In genomic region chr4:124035192-124035591, GRCm38 (mm10) we compare ENCODE assay signal across 8 mouse cellular contexts.
DNase-seq lines count a peak whose midpoint lies in the region; ATAC-seq and TF ChIP-seq lines count a peak whose summit lies in the region.

No protein-coding gene starts in this region.

- TF ChIP-seq CTCF in stomach, postnatal 0 days (IDR thresholded peaks at IDR 0.05; ENCODE audit: low read depth) = no peak

- H3K4me1 ChIP-seq in heart, embryonic 12.5 days (replicated peaks) = peaks cover 10% of the 10 kb centered on the region
- no peaks in the 10 kb centered on the region for H3K4me1 ChIP-seq in stomach, postnatal 0 days (replicated peaks; ENCODE audit: control insufficient read depth, insufficient read depth)

- H3K36me3 ChIP-seq in heart, embryonic 12.5 days = no peaks in the 10 kb centered on the region
- H3K36me3 ChIP-seq in stomach, postnatal 0 days (ENCODE audit: control insufficient read depth, insufficient read depth, low read length) = no peaks in the 10 kb centered on the region

- TF ChIP-seq EP300 in stomach, postnatal 0 days (optimal IDR thresholded peaks at IDR 0.05) = no peak

- WGBS in heart, embryonic 12.5 days = 18% methylated on average over 7 of the region's 7 CpGs
- WGBS in stomach, postnatal 0 days = 24% methylated on average over 7 of the region's 7 CpGs

- H3K9ac ChIP-seq in heart, embryonic 12.5 days = no peak overlapping the region
- H3K9ac ChIP-seq in stomach, postnatal 0 days (ENCODE audit: low read length) = no peak overlapping the region

- ATAC-seq in heart, embryonic 12.5 days (ENCODE audit: insufficient number of reproducible peaks, low FRiP score) = no peak
- ATAC-seq in stomach, postnatal 0 days (ENCODE audit: low FRiP score, low TSS enrichment) = no peak

- no peak overlapping the region for H3K27ac ChIP-seq in heart, embryonic 12.5 days (ENCODE audit: poor library complexity, severe bottlenecking)
- no peak overlapping the region for H3K27ac ChIP-seq in stomach, postnatal 0 days (replicated peaks)

- peaks cover 29% of the 10 kb centered on the region; the same call in 1 of the 2 replicates for H3K27me3 ChIP-seq in heart, embryonic 12.5 days (replicated peaks)
- no peaks in the 10 kb centered on the region for H3K27me3 ChIP-seq in stomach, postnatal 0 days (ENCODE audit: control insufficient read depth, insufficient read depth, low read length)

- H3K4me3 ChIP-seq in heart, embryonic 12.5 days = no peak overlapping the region
- no peak overlapping the region for H3K4me3 ChIP-seq in stomach, postnatal 0 days (ENCODE audit: low read depth, low read length)

- no peak for DNase-seq in heart, adult 8-10 months (ENCODE audit: low spot score)
- DNase-seq in right cerebral cortex, adult 2 months (ENCODE audit: low spot score in 2 of 2) = peak; percentile 4 to 17
- no peak for DNase-seq in right cerebral cortex, postnatal 25 days
- peak; percentile 42 to 43 for DNase-seq in layer of hippocampus, postnatal 14 days (ENCODE audit: low spot score in 2 of 2)
- peak; percentile 30 for DNase-seq in stomach, postnatal 0 days (ENCODE audit: low spot score)
- no peak for DNase-seq in gastrocnemius, postnatal 36 days
- DNase-seq in gastrocnemius, postnatal 25 days = no peak

- H3K9me3 ChIP-seq in heart, embryonic 12.5 days (replicated peaks) = no peaks in the 10 kb centered on the region
- H3K9me3 ChIP-seq in stomach, postnatal 0 days (ENCODE audit: control insufficient read depth, low read length) = no peaks in the 10 kb centered on the region

- H3K4me2 ChIP-seq in heart, embryonic 12.5 days = peak overlapping the region; percentile 26
- 0 out of 2 replicates have a peak overlapping the region, but pooled peaks have one; percentile 15 for H3K4me2 ChIP-seq in stomach, postnatal 0 days (replicated peaks; ENCODE audit: low read depth)

- intact Hi-C loops in gastrocnemius, postnatal 36 days (cut with DNase I) = no loop called here

Comparison
In these comparisons a context has a peak if more than half of its experiments do, and no peak if none do; other contexts are left out.
1. DNase-seq: peak in right cerebral cortex, adult 2 months (2 of 2), layer of hippocampus, postnatal 14 days (2 of 2) and stomach, postnatal 0 days (single experiment); none in heart, adult 8-10 months (single experiment), right cerebral cortex, postnatal 25 days (single experiment), gastrocnemius, postnatal 36 days (0 of 2) and gastrocnemius, postnatal 25 days (single experiment).